Mouse (Mus musculus): Measurements from ENCODE around the gene Lpin1. TPM values are rescaled to one million over a fixed set of nuclear protein-coding genes. Genes with fewer than 3 reads are reported as not detected.

Lpin1 gene
- polyA plus RNA-seq, 1 experiment from 2014 or later: 7.3 TPM

DNA sequence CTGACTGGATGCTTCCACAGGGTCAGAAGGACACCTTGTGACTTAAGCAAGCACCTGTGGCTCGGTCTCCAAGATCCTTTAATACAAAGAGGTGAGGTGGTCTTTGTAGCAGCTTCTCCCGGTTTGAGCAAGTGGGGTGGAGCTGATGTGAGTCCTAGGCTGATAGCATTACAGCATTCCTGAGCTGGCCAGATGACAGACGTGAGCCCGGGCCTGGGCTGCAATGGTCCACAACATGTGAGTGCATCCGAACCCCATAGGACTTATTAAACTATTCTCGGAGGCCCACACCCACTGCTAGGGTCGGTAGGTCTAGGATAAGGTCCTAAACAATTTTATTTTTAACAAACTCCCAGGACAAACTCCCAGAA is 77.9 kb downstream of the Lpin1 start:
- ATAC-seq (replicated peaks; ENCODE audit: low FRiP score) (peak; percentile 61), DNase-seq (ENCODE audit: low spot score) (no peak)
- Histone ChIP-seq H3K36me3 (ENCODE audit: control insufficient read depth, insufficient read depth, low read length) (no peaks in the 10 kb centered on the region), H3K4me1 (replicated peaks; ENCODE audit: control insufficient read depth, insufficient read depth, low read length) (peaks cover 3% of the 10 kb centered on the region; the same call in 1 of the 2 replicates), H3K27ac (ENCODE audit: low read depth, low read length) (no peak overlapping the region), H3K27me3 (ENCODE audit: control insufficient read depth, insufficient read depth, low read length) (no peaks in the 10 kb centered on the region), H3K4me3 (ENCODE audit: low read depth, low read length) (no peak overlapping the region), H3K9me3 (ENCODE audit: control insufficient read depth, low read length) (no peaks in the 10 kb centered on the region), H3K4me2 (ENCODE audit: low read depth, low read length, severe bottlenecking) (no peak overlapping the region), H3K9ac (ENCODE audit: low read length) (peak overlapping the region; percentile 23; the same call in 1 of the 2 replicates)
- 53% methylated on average over 7 of the region's 7 CpGs for WGBS

DNA sequence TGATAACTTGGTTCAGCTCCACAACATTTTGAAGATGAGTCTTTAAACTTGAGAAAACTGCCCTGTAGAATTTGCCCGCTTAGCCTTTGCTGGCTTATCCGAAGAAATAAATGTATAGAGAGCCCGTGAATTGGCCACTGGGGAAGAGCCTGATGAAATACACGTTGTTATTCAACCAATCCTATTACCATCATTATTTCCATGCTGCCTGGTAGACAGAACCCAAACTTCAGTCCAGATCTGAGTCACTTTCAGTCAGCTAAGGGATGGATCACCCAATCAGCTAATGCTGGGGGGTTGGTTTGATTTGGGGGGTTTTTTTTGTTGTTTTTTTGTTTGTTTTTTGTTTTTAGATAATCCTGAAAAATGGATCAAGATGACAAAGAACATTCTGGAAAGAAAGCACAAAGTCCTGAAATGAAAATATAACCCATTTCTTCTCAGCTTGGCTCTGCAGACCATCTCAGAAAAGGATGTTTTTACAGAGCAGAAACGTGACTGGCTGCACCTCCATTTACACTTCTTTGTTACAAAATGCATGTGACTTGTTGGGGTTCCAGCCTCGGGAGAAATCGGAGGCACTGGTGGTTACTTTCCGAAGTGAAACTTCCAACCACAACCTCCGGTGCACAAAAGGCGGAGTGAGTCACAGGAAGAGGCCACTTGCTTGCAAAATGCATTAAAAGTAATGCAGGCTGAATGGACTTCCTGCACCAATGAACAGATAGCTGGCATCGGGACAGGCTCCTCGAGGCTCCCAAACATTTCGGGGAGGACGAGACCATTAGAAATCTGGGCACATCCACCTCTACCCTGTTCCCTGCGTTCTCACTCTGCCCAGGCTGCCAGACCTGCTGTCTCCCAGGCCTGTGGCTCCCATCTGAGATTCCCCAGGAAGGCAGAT is 78.6 kb downstream of the Lpin1 start:
- H3K9ac ChIP-seq (ENCODE audit: low read length): peak overlapping the region; percentile 23; the same call in 1 of the 2 replicates
- DNase-seq (ENCODE audit: low spot score): no peak
- H3K4me1 ChIP-seq (replicated peaks; ENCODE audit: control insufficient read depth, insufficient read depth, low read length): peaks cover 3% of the 10 kb centered on the region; the same call in 1 of the 2 replicates
- WGBS: 81% methylated on average over 15 of the region's 15 CpGs
- no peaks in the 10 kb centered on the region for H3K9me3 ChIP-seq (ENCODE audit: control insufficient read depth, low read length)
- no peaks in the 10 kb centered on the region for H3K36me3 ChIP-seq (ENCODE audit: control insufficient read depth, insufficient read depth, low read length)
- no peaks in the 10 kb centered on the region for H3K27me3 ChIP-seq (ENCODE audit: control insufficient read depth, insufficient read depth, low read length)
- no peak overlapping the region for H3K4me3 ChIP-seq (ENCODE audit: low read depth, low read length)
- no peak overlapping the region for H3K4me2 ChIP-seq (ENCODE audit: low read depth, low read length, severe bottlenecking)
- no peak; the same call in 1 of the 2 replicates for ATAC-seq (replicated peaks; ENCODE audit: low FRiP score)
- H3K27ac ChIP-seq (ENCODE audit: low read depth, low read length): no peak overlapping the region

DNA sequence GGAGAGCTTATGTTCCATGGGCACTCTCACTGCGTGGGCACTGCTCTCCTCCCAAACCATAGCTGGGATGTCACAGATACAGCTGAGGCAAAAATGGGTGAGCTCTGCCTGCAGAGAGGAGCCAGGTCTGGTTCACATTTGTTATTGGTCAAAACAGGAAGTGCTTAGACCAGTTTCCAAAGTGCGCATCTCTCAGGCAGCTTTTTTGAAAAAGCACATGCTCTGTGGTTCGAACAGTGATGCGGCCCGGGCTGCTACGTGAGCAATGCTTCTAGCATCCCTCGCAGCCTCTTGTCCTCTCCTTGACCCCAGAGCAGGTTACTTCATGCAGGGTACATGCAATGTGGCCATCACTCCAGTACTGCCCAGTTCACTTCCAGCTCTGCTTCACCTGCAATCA is 82.1 kb downstream of the Lpin1 start:
- 93% methylated on average over 7 of the region's 7 CpGs for WGBS

DNA sequence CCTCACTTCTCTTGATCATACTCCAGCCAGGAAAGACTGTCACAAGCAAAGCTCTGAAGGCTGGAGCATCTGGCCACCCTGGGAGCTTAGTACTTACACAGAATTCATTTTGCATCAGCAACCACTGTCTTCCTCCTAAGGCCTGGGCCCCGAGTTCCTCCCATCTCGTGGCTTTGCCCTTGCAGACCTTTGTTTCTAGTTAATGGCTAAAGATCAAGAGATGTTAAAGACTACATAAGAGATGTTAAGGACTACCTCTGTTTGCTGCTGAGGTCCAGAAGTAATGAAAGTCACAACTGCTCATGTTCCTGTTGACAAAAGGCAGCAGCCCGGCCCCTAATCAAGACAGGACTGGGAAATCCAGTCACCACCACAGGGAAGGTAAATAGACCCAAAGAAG is 82.8 kb downstream of the Lpin1 start:
- 86% methylated on average over 3 of the region's 3 CpGs for WGBS
- no peak overlapping the region for H3K4me2 ChIP-seq (ENCODE audit: low read depth, low read length, severe bottlenecking)
- peaks cover 3% of the 10 kb centered on the region; the same call in 1 of the 2 replicates for H3K4me1 ChIP-seq (replicated peaks; ENCODE audit: control insufficient read depth, insufficient read depth, low read length)
- ATAC-seq (replicated peaks; ENCODE audit: low FRiP score) (no peak), DNase-seq (ENCODE audit: low spot score) (no peak)
- no peaks in the 10 kb centered on the region for H3K9me3 ChIP-seq (ENCODE audit: control insufficient read depth, low read length)
- H3K27ac ChIP-seq (ENCODE audit: low read depth, low read length): no peak overlapping the region
- H3K27me3 ChIP-seq (ENCODE audit: control insufficient read depth, insufficient read depth, low read length): no peaks in the 10 kb centered on the region
- H3K9ac ChIP-seq (ENCODE audit: low read length): no peak overlapping the region
- no peak overlapping the region for H3K4me3 ChIP-seq (ENCODE audit: low read depth, low read length)
- no peaks in the 10 kb centered on the region for H3K36me3 ChIP-seq (ENCODE audit: control insufficient read depth, insufficient read depth, low read length)

More for the DNA sequence above, 82.1 kb downstream of the Lpin1 start:
- no peak overlapping the region for H3K9ac ChIP-seq (ENCODE audit: low read length)
- no peak overlapping the region for H3K27ac ChIP-seq (ENCODE audit: low read depth, low read length)
- peaks cover 3% of the 10 kb centered on the region; the same call in 1 of the 2 replicates for H3K4me1 ChIP-seq (replicated peaks; ENCODE audit: control insufficient read depth, insufficient read depth, low read length)
- DNase-seq (ENCODE audit: low spot score): no peak
- no peaks in the 10 kb centered on the region for H3K27me3 ChIP-seq (ENCODE audit: control insufficient read depth, insufficient read depth, low read length)
- no peak overlapping the region for H3K4me3 ChIP-seq (ENCODE audit: low read depth, low read length)
- no peaks in the 10 kb centered on the region for H3K9me3 ChIP-seq (ENCODE audit: control insufficient read depth, low read length)
- H3K36me3 ChIP-seq (ENCODE audit: control insufficient read depth, insufficient read depth, low read length): no peaks in the 10 kb centered on the region
- ATAC-seq (replicated peaks; ENCODE audit: low FRiP score): no peak
- no peak overlapping the region for H3K4me2 ChIP-seq (ENCODE audit: low read depth, low read length, severe bottlenecking)

DNA sequence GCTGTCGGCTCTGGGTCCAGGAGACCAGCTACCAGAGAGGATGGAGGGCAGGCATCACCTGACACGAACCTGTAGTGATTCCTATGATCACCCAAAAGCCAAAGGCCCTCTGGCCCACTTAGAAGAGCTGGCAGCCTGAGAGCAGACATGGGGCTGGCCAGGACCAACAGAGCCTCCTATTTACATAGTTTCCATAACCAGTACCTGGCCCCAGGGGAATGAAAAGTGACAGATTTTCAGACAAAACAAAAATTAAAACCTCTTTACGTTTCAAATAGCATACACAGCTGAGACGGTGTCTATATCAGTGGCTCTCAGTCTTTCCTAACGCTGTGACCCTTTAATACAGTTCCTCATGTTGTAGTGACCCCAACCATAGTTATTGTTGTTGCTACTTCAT is 83.9 kb downstream of the Lpin1 start:
- ATAC-seq (replicated peaks; ENCODE audit: low FRiP score): no peak

DNA sequence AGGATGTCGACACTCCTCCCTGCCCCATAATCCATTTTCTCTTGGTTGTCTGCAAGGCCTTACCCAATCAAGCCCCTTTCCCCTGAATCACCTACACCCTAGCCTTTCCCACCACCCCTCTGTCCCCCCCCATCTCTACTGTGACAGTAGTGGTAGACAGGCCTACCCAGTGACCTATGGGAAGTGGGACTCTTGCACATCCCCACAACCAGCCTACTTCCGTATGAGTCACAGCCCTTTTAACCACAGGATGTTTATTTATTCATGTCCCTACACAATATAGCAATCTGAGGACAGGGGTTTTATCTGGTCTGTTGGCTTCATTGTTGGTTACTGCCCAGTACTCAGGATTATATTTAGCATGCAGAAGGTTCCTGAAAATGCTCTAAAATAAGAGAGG is 84.6 kb downstream of the Lpin1 start:
- 93% methylated on average over 2 of the region's 2 CpGs for WGBS
- DNase-seq (ENCODE audit: low spot score) (no peak), ATAC-seq (replicated peaks; ENCODE audit: low FRiP score) (no peak)
- Histone ChIP-seq H3K4me1 (replicated peaks; ENCODE audit: control insufficient read depth, insufficient read depth, low read length) (no peaks in the 10 kb centered on the region), H3K9me3 (ENCODE audit: control insufficient read depth, low read length) (no peaks in the 10 kb centered on the region), H3K27ac (ENCODE audit: low read depth, low read length) (no peak overlapping the region), H3K27me3 (ENCODE audit: control insufficient read depth, insufficient read depth, low read length) (no peaks in the 10 kb centered on the region), H3K4me3 (ENCODE audit: low read depth, low read length) (no peak overlapping the region), H3K9ac (ENCODE audit: low read length) (no peak overlapping the region), H3K36me3 (ENCODE audit: control insufficient read depth, insufficient read depth, low read length) (no peaks in the 10 kb centered on the region), H3K4me2 (ENCODE audit: low read depth, low read length, severe bottlenecking) (no peak overlapping the region)

More for the DNA sequence above, 83.9 kb downstream of the Lpin1 start:
- 88% methylated on average over 5 of the region's 5 CpGs for WGBS
- no peaks in the 10 kb centered on the region for H3K27me3 ChIP-seq (ENCODE audit: control insufficient read depth, insufficient read depth, low read length)
- no peak overlapping the region for H3K27ac ChIP-seq (ENCODE audit: low read depth, low read length)
- H3K36me3 ChIP-seq (ENCODE audit: control insufficient read depth, insufficient read depth, low read length): no peaks in the 10 kb centered on the region
- no peak overlapping the region for H3K4me3 ChIP-seq (ENCODE audit: low read depth, low read length)
- H3K4me1 ChIP-seq (replicated peaks; ENCODE audit: control insufficient read depth, insufficient read depth, low read length): no peaks in the 10 kb centered on the region
- no peak for DNase-seq (ENCODE audit: low spot score)
- H3K4me2 ChIP-seq (ENCODE audit: low read depth, low read length, severe bottlenecking): no peak overlapping the region
- H3K9me3 ChIP-seq (ENCODE audit: control insufficient read depth, low read length): no peaks in the 10 kb centered on the region
- H3K9ac ChIP-seq (ENCODE audit: low read length): no peak overlapping the region

DNA sequence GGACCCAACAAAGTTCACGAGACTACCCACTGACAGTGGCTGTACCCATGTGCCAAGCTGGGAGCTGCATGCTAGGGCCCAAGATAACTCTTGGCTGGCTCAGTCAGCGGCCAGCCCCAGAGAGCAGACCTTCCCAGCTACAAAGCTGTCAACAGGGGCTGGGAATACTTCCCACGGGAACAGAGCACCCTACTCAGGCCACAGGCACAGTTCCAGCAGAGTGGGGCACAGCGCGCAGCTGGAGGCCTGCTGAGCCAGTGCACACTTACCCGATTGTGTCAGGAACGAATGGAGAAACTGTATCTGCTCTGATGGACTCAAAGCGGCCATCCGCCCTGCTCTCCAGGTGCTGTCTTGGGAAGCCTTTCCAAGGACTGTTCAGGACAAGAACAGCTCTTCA is 95.6 kb downstream of the Lpin1 start:
- no peak for ATAC-seq (replicated peaks; ENCODE audit: low FRiP score)
- Histone ChIP-seq H3K27me3 (ENCODE audit: control insufficient read depth, insufficient read depth, low read length) (no peaks in the 10 kb centered on the region), H3K27ac (ENCODE audit: low read depth, low read length) (no peak overlapping the region), H3K9ac (ENCODE audit: low read length) (no peak overlapping the region), H3K4me1 (replicated peaks; ENCODE audit: control insufficient read depth, insufficient read depth, low read length) (no peaks in the 10 kb centered on the region), H3K4me3 (ENCODE audit: low read depth, low read length) (no peak overlapping the region), H3K36me3 (ENCODE audit: control insufficient read depth, insufficient read depth, low read length) (no peaks in the 10 kb centered on the region), H3K4me2 (ENCODE audit: low read depth, low read length, severe bottlenecking) (no peak overlapping the region), H3K9me3 (ENCODE audit: control insufficient read depth, low read length) (no peaks in the 10 kb centered on the region; the same call in 1 of the 2 replicates)
- no peak for DNase-seq (ENCODE audit: low spot score)
- 86% methylated on average over 9 of the region's 9 CpGs for WGBS

DNA sequence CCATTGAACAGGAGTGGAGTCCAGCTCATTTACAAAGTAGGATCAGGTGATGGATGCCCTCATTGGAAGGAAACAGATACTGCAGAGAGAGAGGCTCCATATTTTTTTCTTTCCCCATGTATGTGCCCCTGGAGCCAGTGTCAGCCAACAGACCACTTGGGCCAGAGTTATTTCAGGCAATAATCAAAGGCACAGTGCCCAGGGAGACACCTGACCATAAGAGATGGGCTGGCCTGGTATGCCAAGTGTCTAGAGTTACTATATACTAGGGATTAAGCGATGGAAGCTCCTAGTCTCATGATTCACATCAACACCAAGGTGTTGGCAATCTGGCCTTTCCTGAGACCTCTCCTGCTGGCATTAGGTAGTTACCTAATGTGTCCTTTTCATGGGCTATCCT is 97.8 kb downstream of the Lpin1 start:
- Histone ChIP-seq H3K27me3 (ENCODE audit: control insufficient read depth, insufficient read depth, low read length) (no peaks in the 10 kb centered on the region), H3K36me3 (ENCODE audit: control insufficient read depth, insufficient read depth, low read length) (no peaks in the 10 kb centered on the region), H3K9me3 (ENCODE audit: control insufficient read depth, low read length) (no peaks in the 10 kb centered on the region; the same call in 1 of the 2 replicates), H3K4me2 (ENCODE audit: low read depth, low read length, severe bottlenecking) (no peak overlapping the region), H3K27ac (ENCODE audit: low read depth, low read length) (no peak overlapping the region), H3K4me3 (ENCODE audit: low read depth, low read length) (no peak overlapping the region), H3K9ac (ENCODE audit: low read length) (no peak overlapping the region), H3K4me1 (replicated peaks; ENCODE audit: control insufficient read depth, insufficient read depth, low read length) (no peaks in the 10 kb centered on the region)
- ATAC-seq (replicated peaks; ENCODE audit: low FRiP score) (no peak), DNase-seq (ENCODE audit: low spot score) (no peak)
- 90% methylated on average over 1 of the region's 1 CpGs for WGBS
